Mouse (Mus musculus) kidney, adult 9 months (tissue): ENCODE data around the gene Dbp.
"Not testable (repeated sequence)": the region's sequence is repeated elsewhere in the genome, so short reads cannot be mapped to it uniquely, and the experiment has no call there.

Source experiments
- DNase-seq: peaks from one replicate; pipeline ENCODE4 v3.0.0; 2022

Gene Dbp

DNA sequence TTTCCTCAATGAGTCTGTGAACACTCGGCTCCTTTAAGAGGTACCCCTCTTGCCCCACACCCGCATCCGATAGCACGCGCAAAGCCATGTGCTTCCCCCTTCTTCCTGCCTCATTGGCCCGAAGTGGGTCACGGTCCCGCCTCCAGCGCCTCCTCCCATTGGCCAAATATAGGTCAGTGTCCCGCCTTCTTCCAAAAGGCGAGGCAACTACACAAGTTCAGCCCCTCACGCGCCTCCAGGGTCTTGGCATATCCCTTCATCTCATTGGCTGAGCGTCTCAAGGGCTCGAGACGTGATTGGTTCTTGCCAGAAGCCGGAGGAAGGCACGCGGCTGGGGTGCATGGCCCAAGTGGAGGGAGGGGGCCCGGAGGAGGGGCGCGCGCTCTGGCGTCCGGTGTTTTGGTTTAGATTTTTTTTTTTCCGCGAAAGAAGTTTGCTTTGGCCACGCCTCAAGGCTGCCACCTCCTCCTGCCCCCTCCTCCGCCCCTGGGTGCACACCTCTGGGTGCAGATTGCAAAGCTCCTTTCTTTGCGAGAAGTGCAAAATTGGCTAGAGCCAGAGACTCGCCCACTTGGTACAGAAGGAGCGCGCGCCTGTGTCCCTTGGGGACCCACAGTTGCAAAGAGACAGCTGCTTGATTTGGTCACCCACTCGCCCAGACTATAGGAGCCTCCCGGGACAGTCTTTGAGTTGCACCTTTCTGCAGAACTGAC is at the start of gene Dbp:
Gene Dbp (plus strand): TSS at position 359 of the 713 bp plus-strand sequence.
- DNase-seq = peak; percentile 100

DNA sequence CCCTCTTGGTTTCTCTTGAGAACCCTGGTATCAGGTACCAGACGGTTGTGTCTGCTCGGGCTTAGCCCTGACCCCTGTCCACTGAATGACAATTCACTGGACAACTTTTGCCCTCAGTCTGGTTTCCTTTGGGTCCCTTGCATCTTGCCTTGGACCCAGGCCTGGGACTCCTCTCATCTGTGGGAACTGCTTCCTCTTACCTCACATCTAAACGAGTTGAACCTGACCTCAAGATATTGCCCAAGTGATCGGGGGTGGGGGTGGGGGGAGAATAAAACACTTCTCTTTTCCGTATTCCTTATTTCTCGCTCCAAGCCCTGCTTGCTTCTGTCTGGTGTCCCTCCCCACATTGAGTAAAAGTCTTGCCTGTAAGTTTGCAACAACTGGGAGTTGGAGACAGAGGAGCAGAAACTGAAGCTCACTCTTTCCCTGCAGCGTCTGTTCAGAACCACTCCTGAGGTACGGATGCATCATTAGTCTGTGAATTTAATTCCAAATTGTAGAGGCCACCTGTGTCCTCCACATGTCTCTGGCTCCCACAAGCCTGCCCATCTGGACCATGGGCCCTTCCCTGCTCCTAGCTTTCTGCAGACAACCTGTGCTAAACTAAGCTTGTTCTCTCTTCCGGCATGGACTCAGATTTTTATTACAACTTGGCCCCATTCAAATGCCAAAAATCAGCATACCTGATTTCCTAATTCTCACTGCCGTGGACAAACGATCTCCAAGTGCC is 44.0 kb upstream of the Dbp start:
- no peak for DNase-seq

DNA sequence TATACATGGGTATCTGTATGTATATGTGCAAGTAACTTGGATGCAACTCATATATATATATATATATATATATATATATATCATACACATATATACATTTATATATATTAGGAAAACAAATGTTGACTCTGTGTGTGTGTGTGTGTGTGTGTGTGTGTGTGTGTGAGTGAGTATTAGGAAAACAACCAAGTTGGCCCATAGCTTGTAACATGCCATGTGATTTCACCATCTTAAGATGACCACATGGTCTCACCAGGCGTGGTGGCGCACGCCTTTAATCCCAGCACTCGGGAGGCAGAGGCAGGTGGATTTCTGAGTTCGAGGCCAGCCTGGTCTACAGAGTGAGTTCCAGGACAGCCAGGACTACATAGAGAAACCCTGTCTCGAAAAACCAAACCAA is 43.2 kb upstream of the Dbp start:
- DNase-seq = not testable (repeated sequence)

DNA sequence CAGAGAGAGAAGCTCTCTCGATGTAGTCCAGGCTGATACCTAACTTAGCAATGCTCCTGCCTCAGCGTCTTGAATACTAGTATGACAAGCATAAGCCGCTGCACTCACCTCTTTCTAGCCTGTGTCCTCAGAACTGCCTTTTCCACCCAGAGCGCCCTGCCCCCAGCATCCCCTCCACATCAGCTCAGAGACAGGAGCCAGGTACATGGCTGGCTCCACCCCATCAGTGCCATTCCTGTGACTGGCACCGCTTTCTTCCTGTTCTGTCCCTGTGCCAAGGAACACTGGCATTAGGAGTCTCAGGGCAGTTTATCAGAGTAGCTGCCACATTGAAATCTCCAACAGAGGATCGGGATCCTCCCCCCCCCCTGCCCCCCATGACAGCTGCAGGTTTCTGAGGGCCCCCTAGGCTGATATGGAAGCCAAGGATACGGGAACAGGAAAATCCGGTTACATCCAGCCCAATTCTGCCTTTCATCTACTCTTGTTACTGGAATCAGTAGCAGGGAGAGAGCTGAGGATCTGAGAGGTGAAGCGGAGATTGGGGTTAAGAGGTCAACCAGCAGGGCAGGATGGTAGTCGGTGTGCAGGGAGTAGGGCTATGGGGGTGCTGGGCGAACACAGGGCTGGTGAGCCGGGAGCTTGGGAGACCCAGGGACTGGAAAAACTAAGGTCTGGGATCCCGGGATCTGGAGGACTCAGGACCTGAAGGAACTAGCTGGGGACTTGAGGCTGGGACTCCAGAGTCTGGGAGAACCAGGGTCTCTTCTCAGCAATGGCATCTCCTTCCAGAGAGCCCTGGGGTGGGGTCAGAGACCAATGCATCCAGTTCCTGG is 39.4 kb upstream of the Dbp start:
- DNase-seq = no peak

DNA sequence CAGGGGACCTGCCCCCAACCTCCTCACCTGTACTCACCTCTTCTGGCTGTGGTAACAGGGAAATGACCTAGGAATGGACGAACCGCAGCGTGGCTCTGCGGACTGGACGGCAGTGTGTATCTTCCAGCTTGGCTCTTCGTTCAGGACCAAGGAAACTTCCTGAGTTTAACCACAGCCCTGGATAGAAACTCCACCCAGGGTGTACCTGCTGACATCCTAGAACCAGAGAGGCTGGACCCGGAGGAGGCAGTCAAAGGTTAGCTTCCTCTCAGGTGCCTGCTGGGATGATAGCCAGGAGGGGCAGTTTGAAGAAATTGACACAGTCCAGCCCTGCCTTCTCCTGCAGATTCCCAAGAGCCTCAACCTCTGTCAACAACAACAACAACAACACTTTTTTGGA is 38.7 kb upstream of the Dbp start, which contains the start of gene Fut2:
Gene Fut2 (minus strand): TSS at position 234 of the 400 bp plus-strand sequence.
- no peak for DNase-seq

DNA sequence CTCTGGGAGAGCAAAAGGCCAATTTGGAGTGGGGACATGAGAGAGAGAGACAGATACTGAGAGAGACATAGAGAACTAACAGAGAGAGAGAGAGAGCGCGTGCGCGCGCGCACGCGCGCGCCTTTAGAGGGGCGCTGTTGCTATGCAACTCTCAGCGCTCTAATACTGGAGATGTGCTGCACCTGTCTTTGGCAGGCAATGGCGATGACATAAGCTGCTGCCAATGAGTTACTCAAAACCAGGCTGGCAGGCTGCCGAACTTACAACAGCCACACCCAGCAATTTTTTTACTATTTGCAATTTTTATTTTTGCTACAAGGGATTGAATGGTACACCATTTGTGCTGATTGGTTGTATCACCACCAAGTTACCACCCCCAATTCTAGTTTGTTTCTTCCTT is 37.1 kb upstream of the Dbp start:
- no peak for DNase-seq

DNA sequence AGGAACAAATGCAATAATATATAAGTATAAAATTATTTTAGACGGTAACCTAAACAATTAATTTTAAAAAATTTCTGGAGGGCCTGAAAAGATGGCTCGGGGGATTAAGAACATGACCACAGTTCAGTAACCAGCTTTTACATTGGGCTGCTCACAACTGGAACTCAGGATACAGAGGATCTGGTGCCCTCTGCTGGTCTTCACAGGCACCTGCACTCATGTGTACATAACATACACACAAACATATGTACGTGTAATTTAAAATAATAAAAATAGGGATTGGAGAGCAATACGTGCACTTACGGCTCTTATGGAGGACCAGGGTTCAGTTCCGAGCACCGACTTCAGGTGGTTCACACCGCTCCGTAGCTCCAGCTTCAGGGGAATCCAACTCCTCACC is 36.0 kb upstream of the Dbp start:
- DNase-seq = no peak

DNA sequence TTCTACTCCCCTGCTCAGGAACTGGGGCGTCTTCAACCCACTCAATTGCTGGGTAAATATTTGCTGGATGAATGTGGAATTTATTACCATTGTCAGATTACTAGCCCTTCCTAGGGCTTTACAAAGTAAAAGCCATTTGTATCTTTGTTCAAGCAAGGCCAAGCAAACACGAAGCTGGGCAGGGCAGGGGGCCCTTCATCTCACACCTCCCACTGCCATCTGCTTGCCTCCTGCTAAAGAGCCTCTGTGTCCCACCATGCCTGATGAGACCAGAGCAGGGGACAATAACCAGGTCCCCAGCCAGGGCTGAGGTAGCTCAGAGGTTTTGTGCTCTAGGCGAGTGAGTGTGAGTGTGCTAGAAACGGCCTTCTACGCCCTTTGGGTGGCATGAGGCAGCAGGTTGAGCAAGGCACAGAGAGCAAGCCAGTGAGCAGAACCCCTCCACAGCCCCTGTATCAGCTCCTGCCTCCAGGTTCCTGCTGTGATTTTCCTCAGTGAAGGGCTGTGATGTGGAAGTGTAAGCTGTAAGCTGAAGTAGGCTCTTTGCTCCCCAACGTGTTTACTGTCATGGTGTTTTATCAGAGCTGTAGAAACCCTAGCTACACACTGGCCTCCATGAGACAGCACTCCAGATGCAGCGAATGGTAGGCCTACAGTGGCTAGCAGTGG is 27.1 kb upstream of the Dbp start:
- DNase-seq = no peak

DNA sequence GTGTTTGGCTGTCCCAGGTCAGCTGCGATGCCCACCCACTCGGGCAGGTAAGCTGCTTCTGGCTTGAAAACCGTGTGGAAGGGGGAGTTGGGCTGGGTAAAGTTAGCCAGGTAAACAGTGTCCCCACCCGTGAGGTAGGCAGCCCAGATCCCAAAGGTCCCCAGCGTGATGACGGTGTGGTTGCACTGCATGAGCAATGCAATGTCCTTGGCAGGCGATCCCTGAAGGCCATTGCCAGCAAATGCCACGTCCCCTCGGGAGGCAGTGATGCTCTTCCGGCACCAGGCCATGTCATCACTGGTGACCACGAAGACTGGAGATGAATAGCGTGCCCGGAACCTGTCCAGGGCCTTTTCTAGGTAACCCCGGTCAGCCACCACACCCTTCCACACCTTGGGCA is 26.4 kb upstream of the Dbp start:
- no peak for DNase-seq

DNA sequence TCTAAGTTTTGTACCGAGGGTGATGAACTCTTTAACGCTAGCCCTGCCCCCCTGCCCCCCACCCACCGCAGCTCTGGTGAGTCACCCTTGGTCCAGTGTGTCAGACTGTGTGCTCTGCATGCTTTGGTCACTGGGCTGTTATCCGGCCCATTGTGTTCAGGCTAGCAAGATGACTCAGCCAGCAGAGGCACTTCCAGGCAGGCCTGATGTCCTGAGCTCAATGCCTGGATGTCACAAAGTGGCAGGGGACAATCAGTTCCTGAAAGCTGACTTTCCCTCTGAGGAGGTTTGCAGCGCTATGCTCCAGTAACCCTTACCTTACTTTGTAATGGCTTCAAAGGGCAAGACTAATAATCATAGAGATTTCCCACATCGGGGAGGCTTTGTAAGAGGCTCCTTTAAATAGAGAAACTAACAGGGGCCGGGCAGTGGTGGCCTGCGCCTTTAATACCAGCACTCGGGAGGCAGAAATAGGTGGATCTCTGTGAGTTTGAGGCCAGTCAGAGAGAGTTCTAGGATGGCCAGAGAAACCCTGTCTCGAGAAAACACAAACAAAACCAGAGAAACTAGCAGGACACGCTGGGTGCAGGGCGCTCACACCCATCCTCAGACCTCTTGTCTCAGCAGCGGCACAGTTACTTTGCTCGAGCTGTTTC is 24.8 kb upstream of the Dbp start:
- peak; percentile 45 for DNase-seq

GRCm38 (mm10) chr7:45681046-45681736 is 23.7 kb upstream of the Dbp start:
- no peak for DNase-seq

DNA sequence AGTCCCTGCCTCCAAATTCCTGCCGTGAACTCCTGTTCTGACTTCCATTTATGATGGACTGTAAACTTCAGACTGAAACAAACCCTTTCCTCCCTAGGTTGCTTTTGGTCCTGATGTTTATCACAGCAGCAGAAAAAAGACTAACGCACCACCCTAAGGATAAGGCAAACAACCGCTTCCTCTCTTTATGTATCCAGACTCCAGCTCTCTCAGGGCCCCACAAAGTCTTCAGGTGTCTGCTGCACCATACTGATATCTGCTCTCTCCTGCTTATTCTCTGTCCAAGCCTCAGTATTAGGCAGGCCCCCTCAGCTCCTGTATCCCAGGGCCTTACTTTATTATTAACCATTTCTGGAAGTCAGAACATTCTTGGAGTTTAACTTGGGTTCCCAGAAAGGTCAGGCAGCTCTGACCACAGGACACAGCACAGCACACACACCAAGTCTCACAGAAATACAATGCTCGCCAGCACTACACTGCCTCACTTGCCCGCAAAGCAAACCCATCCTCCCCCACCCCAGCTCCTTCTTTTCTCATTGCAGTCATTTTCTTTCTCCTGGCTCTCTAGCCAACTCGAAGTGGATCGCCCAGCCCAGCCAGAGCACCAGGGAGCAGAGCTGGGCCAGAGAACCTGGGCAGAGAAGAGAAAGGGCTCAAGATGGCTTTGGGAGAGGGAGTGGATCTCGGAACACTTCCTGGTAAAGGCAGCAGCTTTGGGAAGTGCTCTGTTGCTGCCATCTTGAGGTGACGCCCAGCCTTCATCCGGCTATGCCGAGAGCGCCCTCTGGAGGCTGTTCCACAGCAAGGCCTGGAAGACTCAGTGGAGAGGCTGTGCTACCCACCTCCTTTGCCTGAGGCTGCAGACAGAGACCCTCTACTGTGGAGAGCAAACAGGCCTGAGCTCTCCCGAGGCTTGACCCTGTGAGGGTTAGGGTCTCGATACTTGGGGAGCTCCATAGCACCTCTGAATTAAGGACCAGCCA is 22.5 kb upstream of the Dbp start:
- DNase-seq = peak; percentile 88

DNA sequence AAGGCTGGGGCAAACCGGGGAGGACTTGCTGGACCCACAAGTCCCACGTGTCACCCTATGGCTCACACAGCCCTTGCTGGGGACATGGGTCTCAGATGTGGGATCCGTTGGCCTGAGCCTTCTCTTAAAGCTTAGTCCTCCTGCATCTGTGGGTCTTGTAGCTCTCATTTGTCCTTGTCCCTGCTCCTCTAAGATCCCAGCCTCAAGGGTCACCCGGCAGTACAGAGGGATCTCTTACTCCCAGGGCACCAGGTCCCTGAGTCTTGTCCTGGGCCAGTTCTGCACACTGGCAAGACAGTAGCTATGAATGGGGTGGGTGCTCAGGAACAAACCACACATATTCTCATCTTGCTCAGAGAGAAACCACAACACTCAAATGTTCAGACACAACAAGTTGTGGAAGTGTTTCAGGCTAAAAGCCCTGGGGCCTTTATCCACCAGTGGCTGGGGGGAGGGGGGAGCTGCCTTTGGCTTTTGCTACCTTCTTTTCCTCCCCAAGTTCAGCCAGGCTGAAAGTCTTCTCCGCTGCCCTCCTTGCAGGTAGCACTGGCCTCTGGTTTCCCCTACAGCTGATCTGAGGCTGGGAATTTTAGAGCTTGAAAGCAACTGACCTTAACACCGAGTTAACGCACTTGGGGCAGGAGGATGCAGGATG is 21.4 kb upstream of the Dbp start, which contains the start of gene Ntn5:
Gene Ntn5 (plus strand): TSS at position 627 of the 655 bp plus-strand sequence.
- no peak for DNase-seq

DNA sequence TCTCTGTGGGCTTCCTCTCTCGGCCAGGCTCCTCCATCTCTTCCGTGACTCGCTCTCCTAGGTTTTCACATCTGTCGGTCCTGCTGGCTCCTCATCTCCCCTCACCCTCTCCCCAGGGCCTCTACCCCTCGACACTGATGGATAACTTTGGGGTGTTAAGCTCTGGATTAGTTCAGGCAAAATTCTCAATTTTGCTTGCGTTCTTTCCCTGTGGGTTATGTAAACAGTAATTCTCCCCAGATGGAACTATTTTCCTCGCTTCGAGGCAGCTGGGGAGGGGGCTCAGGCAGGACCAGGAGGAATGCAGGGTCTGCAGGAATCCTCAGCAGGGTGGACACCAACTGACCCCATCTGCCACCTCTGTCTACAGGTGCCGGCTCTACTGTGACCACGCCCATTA is 19.1 kb upstream of the Dbp start:
- no peak for DNase-seq

- DNase-seq = peak; percentile 26
These were observed 18.0 kb upstream of the Dbp start for GRCm38 (mm10) chr7:45686841-45687240.

DNA sequence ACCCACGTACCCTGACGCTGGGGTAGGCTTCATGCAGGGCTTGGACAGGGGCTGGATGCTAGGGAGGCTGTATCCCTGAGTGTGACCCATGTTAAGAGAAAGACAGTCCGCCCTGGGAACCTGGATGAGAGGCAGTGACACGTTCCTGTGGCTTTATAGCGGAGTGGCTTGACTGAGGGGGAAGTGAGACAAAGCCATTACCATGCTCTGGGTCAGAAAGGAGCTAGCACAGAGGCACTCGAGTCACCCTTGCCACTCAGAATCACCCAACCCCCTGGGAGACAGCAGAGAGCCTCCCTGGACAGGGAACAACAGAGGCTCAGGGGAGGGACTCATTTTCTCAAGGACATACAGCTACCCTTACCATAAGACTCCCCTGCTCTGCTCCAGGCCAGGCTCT is 15.8 kb upstream of the Dbp start:
- DNase-seq = no peak

- peak; percentile 38 for DNase-seq
These were observed 15.1 kb upstream of the Dbp start for GRCm38 (mm10) chr7:45689800-45690199.

DNA sequence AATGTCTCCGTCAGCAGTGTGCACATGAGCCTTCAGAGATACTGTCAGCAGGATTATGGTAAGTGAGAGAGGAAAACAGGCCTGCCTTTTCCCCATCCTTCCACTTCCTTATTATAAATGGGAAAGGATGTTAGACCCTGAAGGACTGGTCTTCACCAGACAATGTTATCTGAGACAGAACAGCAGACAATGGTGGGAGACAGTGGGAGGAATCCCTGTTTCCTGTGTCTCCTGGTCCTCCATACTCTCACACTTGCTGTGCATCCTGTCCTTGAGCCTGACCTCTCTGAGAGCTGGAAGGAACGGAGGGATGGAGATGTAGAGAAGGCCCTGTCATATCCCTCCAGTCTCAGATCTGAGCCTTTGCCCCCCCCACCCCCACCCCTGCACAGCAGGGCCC is 12.5 kb upstream of the Dbp start:
- DNase-seq = no peak

DNA sequence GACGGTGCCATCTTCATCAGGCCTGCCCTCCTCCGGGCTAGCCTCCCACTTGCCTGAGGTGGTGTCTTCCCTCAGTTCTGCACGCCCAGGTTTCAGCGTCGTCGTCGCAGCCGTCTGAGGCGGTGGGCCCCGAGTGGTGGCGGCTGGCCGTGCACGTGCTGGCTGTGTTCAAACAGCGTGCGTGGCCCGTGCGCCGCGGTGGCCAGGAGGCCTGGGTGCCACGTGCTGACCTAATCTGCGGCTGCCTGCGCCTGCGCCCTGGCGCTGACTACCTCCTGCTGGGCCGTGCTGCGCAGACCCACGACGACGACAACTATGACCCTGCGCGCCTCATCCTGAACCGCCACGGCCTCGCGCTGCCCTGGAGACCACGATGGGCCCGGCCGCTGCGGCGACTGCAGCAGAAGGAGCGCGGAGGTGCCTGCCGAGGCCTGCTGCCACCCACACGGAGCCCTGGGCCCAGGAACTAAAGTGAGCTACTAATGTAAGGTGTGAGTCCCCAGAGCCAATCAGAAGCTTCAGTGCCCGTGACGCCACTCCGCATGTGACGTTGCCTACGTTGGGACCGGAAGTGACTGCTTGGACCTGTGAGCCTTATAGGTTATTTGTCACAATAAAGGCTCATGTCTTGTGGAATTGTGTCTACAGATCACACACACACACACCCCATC is 10.8 kb upstream of the Dbp start, which contains the start of gene Sec1:
Gene Sec1 (minus strand): TSS at position 482 of the 671 bp plus-strand sequence.
- no peak for DNase-seq
